Mouse (Mus musculus) spleen, adult 2 months (tissue): ENCODE measurements around the gene Dlx6. TPM values are rescaled to one million over a fixed set of nuclear protein-coding genes. Genes with fewer than 3 reads are reported as not detected.

ENCODE experiments used
- DNase-seq, 2 experiments: peaks; one replicate each; pipeline versions ENCODE4 v3.0.0 to v3.0.0-alpha.2; 2012 to 2021; ENCODE audit warnings: low spot score in 2 of 2, low read depth in 1 of 2
- H3K27ac ChIP-seq: fragments of 200-500 bp; 2 replicates; pipeline ENCODE4 v1.5.1; 2012; ENCODE audit warnings: low read length, inconsistent platforms; ENCODE audit not compliant: insufficient read depth
- H3K27me3 ChIP-seq: fragments of 200-500 bp; 2 replicates; pipeline ENCODE4 v1.6.1; 2012; ENCODE audit warnings: mild to moderate bottlenecking, moderate library complexity, low read length, inconsistent platforms; ENCODE audit not compliant: control insufficient read depth, insufficient read depth
- H3K36me3 ChIP-seq: fragments of 200-500 bp; 2 replicates; pipeline ENCODE4 v1.6.1; 2012; ENCODE audit warnings: mild to moderate bottlenecking, low read length, inconsistent platforms; ENCODE audit not compliant: control insufficient read depth, insufficient read depth
- H3K4me1 ChIP-seq: fragments of 200-500 bp; 2 replicates; pipeline ENCODE4 v1.6.1; 2011; ENCODE audit warnings: inconsistent platforms; ENCODE audit not compliant: control insufficient read depth, insufficient read depth, insufficient read length
- H3K4me3 ChIP-seq: fragments of 200-500 bp; 2 replicates; pipeline ENCODE4 v1.5.1; 2011; ENCODE audit warnings: mild to moderate bottlenecking, inconsistent platforms; ENCODE audit not compliant: insufficient read depth, insufficient read length; ENCODE audit errors: extremely low read depth
- CTCF ChIP-seq: fragments of 200-500 bp; IDR thresholded peaks from 2 replicates; pipeline ENCODE4 v1.5.1; 2011; ENCODE audit warnings: mild to moderate bottlenecking, inconsistent platforms; ENCODE audit not compliant: insufficient read depth, insufficient read length, insufficient replicate concordance; ENCODE audit errors: extremely low read depth
- POLR2A ChIP-seq: fragments of 200-500 bp; IDR thresholded peaks from 2 replicates; pipeline ENCODE4 v1.6.1; 2011; ENCODE audit warnings: low read depth, low read length, inconsistent platforms
- WGBS: fragments of 180-500 bp; shearing (Covaris S2); methylation state at CpG from one replicate; pipeline ENCODE4 v1.1.7; 2018; 5-methylcytosine and 5-hydroxymethylcytosine counted together
- polyA plus RNA-seq: library from polyadenylated mRNA; depleted of rRNA; stranded (reverse); fragments of >200 nt; gene quantifications from 2 replicates; pipeline ENCODE4 v1.2.3, GENCODE M21; 2012

Gene Dlx6
- polyA plus RNA-seq, 1 experiment, result not detected

GRCm38 (mm10) chr6:6876731-6877130, 13.6 kb downstream of the Dlx6 start:
- no peak for DNase-seq
- Histone ChIP-seq H3K36me3 (no peaks in the 10 kb centered on the region), H3K4me3 (no peak overlapping the region), H3K27me3 (peaks cover 27% of the 10 kb centered on the region), H3K27ac (no peak overlapping the region), H3K4me1 (no peaks in the 10 kb centered on the region)
- TF ChIP-seq POLR2A (no peak), CTCF (no peak)
- WGBS, result 8% methylated on average over 7 of the region's 7 CpGs

GRCm38 (mm10) chr6:6877346-6877910, 14.3 kb downstream of the Dlx6 start:
- Histone ChIP-seq H3K27ac (no peak overlapping the region), H3K27me3 (peaks cover 29% of the 10 kb centered on the region), H3K36me3 (no peaks in the 10 kb centered on the region), H3K4me1 (no peaks in the 10 kb centered on the region), H3K4me3 (no peak overlapping the region)
- TF ChIP-seq CTCF (no peak), POLR2A (no peak)
- DNase-seq, result no peak
- WGBS, result 11% methylated on average over 5 of the region's 5 CpGs

- no peak for DNase-seq
- H3K4me3 ChIP-seq, result no peak overlapping the region
- 8% methylated on average over 34 of the region's 34 CpGs for WGBS
- peaks cover 27% of the 10 kb centered on the region for H3K27me3 ChIP-seq
- no peaks in the 10 kb centered on the region for H3K36me3 ChIP-seq
- H3K4me1 ChIP-seq, result no peaks in the 10 kb centered on the region
- TF ChIP-seq CTCF (no peak), POLR2A (no peak)
- no peak overlapping the region for H3K27ac ChIP-seq
These were observed 15.1 kb downstream of the Dlx6 start for GRCm38 (mm10) chr6:6877981-6878840.

DNA sequence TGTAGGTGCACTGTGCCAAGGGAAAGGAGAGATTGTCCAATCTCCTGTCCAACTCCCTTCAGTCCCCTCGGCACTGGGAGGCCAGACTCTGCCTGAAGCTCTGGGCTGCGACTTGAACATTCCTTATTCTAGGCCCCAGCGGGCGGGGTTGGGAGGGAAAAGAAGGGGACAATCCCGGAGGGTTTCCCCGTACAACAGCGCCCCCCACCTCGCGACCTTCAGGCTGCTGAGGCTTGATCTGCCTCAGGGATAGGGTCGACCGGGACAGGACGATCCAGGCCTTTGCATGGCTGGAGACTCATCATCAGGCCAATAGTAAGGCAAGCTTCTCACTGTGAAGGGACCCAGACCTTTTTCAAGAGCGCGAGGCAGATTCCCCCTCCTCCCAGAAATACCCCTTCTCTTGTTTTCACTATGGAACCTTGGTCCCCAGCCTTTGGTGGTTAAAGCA, 15.7 kb downstream of the Dlx6 start:
- no peaks in the 10 kb centered on the region for H3K4me1 ChIP-seq
- TF ChIP-seq POLR2A (no peak), CTCF (no peak)
- H3K4me3 ChIP-seq, result no peak overlapping the region
- no peaks in the 10 kb centered on the region for H3K36me3 ChIP-seq
- no peak for DNase-seq
- H3K27ac ChIP-seq, result no peak overlapping the region
- H3K27me3 ChIP-seq, result peaks cover 25% of the 10 kb centered on the region
- WGBS, result 6% methylated on average over 14 of the region's 14 CpGs

GRCm38 (mm10) chr6:6879371-6880325, 16.5 kb downstream of the Dlx6 start:
- Histone ChIP-seq H3K4me1 (no peaks in the 10 kb centered on the region), H3K27ac (no peak overlapping the region), H3K36me3 (no peaks in the 10 kb centered on the region), H3K27me3 (peaks cover 23% of the 10 kb centered on the region), H3K4me3 (no peak overlapping the region)
- WGBS, result 10% methylated on average over 44 of the region's 44 CpGs
- DNase-seq, result no peak
- no peak for TF ChIP-seq CTCF
- no peak for TF ChIP-seq POLR2A

GRCm38 (mm10) chr6:6880361-6881114, 17.4 kb downstream of the Dlx6 start:
- H3K27ac ChIP-seq, result no peak overlapping the region
- DNase-seq, result no peak
- no peaks in the 10 kb centered on the region for H3K4me1 ChIP-seq
- TF ChIP-seq POLR2A, result no peak
- H3K4me3 ChIP-seq, result no peak overlapping the region
- peaks cover 18% of the 10 kb centered on the region for H3K27me3 ChIP-seq
- H3K36me3 ChIP-seq, result no peaks in the 10 kb centered on the region
- WGBS, result 6% methylated on average over 24 of the region's 24 CpGs
